In genomic region chr11:45678666-45679292, GRCm38 (mm10) we compare ENCODE assay signal across 9 mouse cellular contexts.
DNase-seq lines count a peak whose midpoint lies in the region; ATAC-seq and TF ChIP-seq lines count a peak whose summit lies in the region.
"Had no signal": no experiment of that assay in that cellular context is flagged by ENCODE, and none has a peak within 500 bp of the region (broad histone marks: within the 10 kb centered on the region; RNA-seq: fewer than 3 reads in every experiment).

No protein-coding gene starts in this region.

- no peaks in the 10 kb centered on the region for H3K27me3 ChIP-seq in embryonic facial prominence, embryonic 11.5 days (ENCODE audit: control insufficient read depth, insufficient read depth, low read length)
- H3K27me3 ChIP-seq in kidney, embryonic 15.5 days = no peaks in the 10 kb centered on the region
- no peaks in the 10 kb centered on the region for H3K27me3 ChIP-seq in limb, embryonic 14.5 days (ENCODE audit: control insufficient read depth, insufficient read depth, low read length)
- H3K27me3 ChIP-seq in stomach, postnatal 0 days (ENCODE audit: control insufficient read depth, insufficient read depth, low read length) = no peaks in the 10 kb centered on the region

- no peak for TF ChIP-seq POLR2A in limb, embryonic 14.5 days (IDR thresholded peaks at IDR 0.05; ENCODE audit: borderline replicate concordance, extremely low read depth, insufficient read depth, insufficient read length)

- WGBS in embryonic facial prominence, embryonic 11.5 days = 51% methylated on average over 11 of the region's 11 CpGs
- WGBS in kidney, embryonic 15.5 days = 38% methylated on average over 11 of the region's 11 CpGs
- 36% methylated on average over 11 of the region's 11 CpGs for WGBS in limb, embryonic 14.5 days
- 40% methylated on average over 11 of the region's 11 CpGs for WGBS in stomach, postnatal 0 days

- H3K9ac ChIP-seq in embryonic facial prominence, embryonic 11.5 days (replicated peaks; ENCODE audit: low read length) = no peak overlapping the region
- H3K9ac ChIP-seq in kidney, embryonic 15.5 days = no peak overlapping the region
- H3K9ac ChIP-seq in limb, embryonic 14.5 days (ENCODE audit: low read depth, low read length, severe bottlenecking) = no peak overlapping the region
- H3K9ac ChIP-seq in stomach, postnatal 0 days (ENCODE audit: low read length) = no peak overlapping the region

- H3K4me1 ChIP-seq in embryonic facial prominence, embryonic 11.5 days (ENCODE audit: control insufficient read depth, insufficient read depth, low read length) = no peaks in the 10 kb centered on the region
- peaks cover 11% of the 10 kb centered on the region; the same call in 1 of the 2 replicates for H3K4me1 ChIP-seq in kidney, embryonic 15.5 days
- peaks cover 2% of the 10 kb centered on the region; the same call in 1 of the 2 replicates for H3K4me1 ChIP-seq in limb, embryonic 14.5 days (ENCODE audit: control insufficient read depth, insufficient read depth, low read length)
- no peaks in the 10 kb centered on the region for H3K4me1 ChIP-seq in stomach, postnatal 0 days (replicated peaks; ENCODE audit: control insufficient read depth, insufficient read depth)

- no peak overlapping the region for H3K4me3 ChIP-seq in embryonic facial prominence, embryonic 11.5 days (ENCODE audit: low read depth, low read length)
- no peak overlapping the region for H3K4me3 ChIP-seq in kidney, embryonic 15.5 days (replicated peaks)
- H3K4me3 ChIP-seq in limb, embryonic 14.5 days (replicated peaks; ENCODE audit: low read length) = no peak overlapping the region
- no peak overlapping the region for H3K4me3 ChIP-seq in stomach, postnatal 0 days (ENCODE audit: low read depth, low read length)
- H3K4me3 ChIP-seq: erythroblast, embryonic 14.5 days had no signal

- no peak for ATAC-seq in embryonic facial prominence, embryonic 11.5 days (replicated peaks; ENCODE audit: insufficient number of reproducible peaks, low FRiP score, low TSS enrichment, low read depth)
- ATAC-seq in kidney, embryonic 15.5 days (replicated peaks; ENCODE audit: low FRiP score) = no peak
- peak; percentile 81 for ATAC-seq in limb, embryonic 14.5 days (ENCODE audit: low FRiP score, low read depth)
- ATAC-seq in stomach, postnatal 0 days (ENCODE audit: low FRiP score, low TSS enrichment) = peak; percentile 42; the same call in 1 of the 2 replicates

- peak; percentile 85 for TF ChIP-seq CTCF in stomach, postnatal 0 days (IDR thresholded peaks at IDR 0.05; ENCODE audit: low read depth)

- H3K4me2 ChIP-seq in embryonic facial prominence, embryonic 11.5 days (ENCODE audit: low read depth, low read length) = no peak overlapping the region
- peak overlapping the region; percentile 30 for H3K4me2 ChIP-seq in kidney, embryonic 15.5 days
- H3K4me2 ChIP-seq in limb, embryonic 14.5 days (replicated peaks; ENCODE audit: low read depth, low read length, severe bottlenecking) = 0 out of 2 replicates have a peak overlapping the region, but pooled peaks have one; percentile 18
- no peak overlapping the region for H3K4me2 ChIP-seq in stomach, postnatal 0 days (replicated peaks; ENCODE audit: low read depth)

- DNase-seq in A20 (ENCODE audit: low read depth, low spot score) = peak; percentile 68
- DNase-seq in adrenal gland, postnatal 25 days = peak; percentile 40
- DNase-seq in embryonic facial prominence, embryonic 11.5 days (ENCODE audit: low spot score) = peak; percentile 84
- peak; percentile 77 for DNase-seq in heart, adult 8-10 months (ENCODE audit: low spot score)
- peak; percentile 92 for DNase-seq in limb, embryonic 14.5 days (ENCODE audit: low spot score)
- DNase-seq in neural tube, embryonic 10.5 days (ENCODE audit: extremely low spot score, low spot score) = peak; percentile 77
- DNase-seq in stomach, postnatal 0 days (ENCODE audit: low spot score) = peak; percentile 54

- TF ChIP-seq EP300 in stomach, postnatal 0 days (optimal IDR thresholded peaks at IDR 0.05) = no peak

- no peak overlapping the region for H3K27ac ChIP-seq in embryonic facial prominence, embryonic 11.5 days (replicated peaks; ENCODE audit: low read depth, low read length)
- H3K27ac ChIP-seq in kidney, embryonic 15.5 days = peak overlapping the region; percentile 45
- no peak overlapping the region for H3K27ac ChIP-seq in limb, embryonic 14.5 days (replicated peaks; ENCODE audit: low read depth, low read length)
- H3K27ac ChIP-seq in stomach, postnatal 0 days (replicated peaks) = no peak overlapping the region

- no peaks in the 10 kb centered on the region for H3K9me3 ChIP-seq in embryonic facial prominence, embryonic 11.5 days (replicated peaks; ENCODE audit: control insufficient read depth, low read length)
- H3K9me3 ChIP-seq in kidney, embryonic 15.5 days (replicated peaks) = no peaks in the 10 kb centered on the region
- no peaks in the 10 kb centered on the region for H3K9me3 ChIP-seq in limb, embryonic 14.5 days (ENCODE audit: control insufficient read depth, low read length)
- no peaks in the 10 kb centered on the region for H3K9me3 ChIP-seq in stomach, postnatal 0 days (ENCODE audit: control insufficient read depth, low read length)

- no peaks in the 10 kb centered on the region for H3K36me3 ChIP-seq in embryonic facial prominence, embryonic 11.5 days (replicated peaks; ENCODE audit: control insufficient read depth, insufficient read depth, low read depth, low read length)
- H3K36me3 ChIP-seq in kidney, embryonic 15.5 days = no peaks in the 10 kb centered on the region
- no peaks in the 10 kb centered on the region for H3K36me3 ChIP-seq in limb, embryonic 14.5 days (ENCODE audit: control insufficient read depth, insufficient read depth, low read length)
- no peaks in the 10 kb centered on the region for H3K36me3 ChIP-seq in stomach, postnatal 0 days (ENCODE audit: control insufficient read depth, insufficient read depth, low read length)

Comparison
In these comparisons a context has a peak if more than half of its experiments do, and no peak if none do; other contexts are left out.
1. DNase-seq: peak in every context shown above with its lines; median percentile 92 in limb, embryonic 14.5 days; 84 in embryonic facial prominence, embryonic 11.5 days; 77 in heart, adult 8-10 months; 77 in neural tube, embryonic 10.5 days; 68 in A20; 54 in stomach, postnatal 0 days; 40 in adrenal gland, postnatal 25 days.
2. ATAC-seq: peak in limb, embryonic 14.5 days (single experiment) and stomach, postnatal 0 days (single experiment); none in embryonic facial prominence, embryonic 11.5 days (single experiment) and kidney, embryonic 15.5 days (single experiment).
3. H3K4me2 ChIP-seq: peak in kidney, embryonic 15.5 days (single experiment) and limb, embryonic 14.5 days (single experiment); none in embryonic facial prominence, embryonic 11.5 days (single experiment) and stomach, postnatal 0 days (single experiment).